Mouse (Mus musculus): Measurements from ENCODE around the gene Ubr2. TPM values are rescaled to one million over a fixed set of nuclear protein-coding genes. Genes with fewer than 3 reads are reported as not detected.
A peak's percentile ranks its signal among the peaks of the same experiment; 100 is the strongest.

The Ubr2 gene
- total RNA-seq (2021) (10 to 100 TPM; 63.9 to 86.1 TPM), polyA plus RNA-seq (2012; rRNA removed) (29.8 and 46.1 TPM in 2 replicates)
- long read RNA-seq, full-length matches to known transcripts, result 3 of 11 reads
- long read RNA-seq, partial matches to known transcripts, result 6 of 11 reads
- long read RNA-seq, other reads (novel, unspliced or antisense), result 2 of 11 reads

DNA sequence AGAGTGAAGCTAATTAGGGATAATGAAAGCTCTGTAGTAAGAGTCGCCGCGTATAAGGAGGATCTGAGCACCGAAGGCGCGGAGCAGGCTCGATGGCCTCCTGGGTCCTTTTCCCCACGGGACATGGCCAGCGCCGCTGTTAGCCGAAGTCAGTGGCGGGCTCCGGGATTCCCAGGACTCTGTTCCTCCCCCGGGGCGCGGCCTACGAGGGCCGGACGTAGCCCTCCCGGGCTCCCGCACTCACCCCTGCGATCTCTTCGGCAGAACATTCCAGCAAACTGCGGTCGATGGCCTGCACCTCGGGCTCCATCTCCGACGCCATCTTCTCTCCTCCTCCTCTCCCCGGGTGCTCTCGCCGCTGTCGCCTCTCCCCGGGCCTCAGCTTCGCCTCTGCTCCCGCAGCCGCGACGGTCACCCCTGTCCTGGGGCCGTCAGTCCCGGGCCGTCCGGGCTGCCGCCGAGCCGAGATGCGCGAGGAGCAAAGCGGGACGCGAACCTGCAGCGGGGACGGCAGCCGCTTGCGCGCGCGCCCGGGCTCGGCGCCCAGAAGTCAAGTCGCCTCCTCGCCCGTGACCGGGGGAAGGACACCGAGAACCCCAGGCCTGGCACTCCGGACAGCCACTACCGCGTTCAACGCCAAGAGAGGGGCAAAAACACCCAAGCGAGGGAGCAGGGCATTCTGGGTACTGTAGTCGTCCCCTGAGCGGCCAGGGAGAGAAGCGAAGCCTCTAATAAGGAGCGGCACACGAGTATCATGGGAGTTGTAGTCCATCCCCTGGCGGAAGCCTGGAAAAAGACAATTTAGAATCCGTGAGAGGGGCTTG is at the start of gene Ubr2:
Gene Ubr2 (minus strand): TSS at position 659 of the 824 bp plus-strand sequence.
- peak within 1 kb of the TSS; percentile 98 for H3K27ac ChIP-seq
- TF ChIP-seq CTCF (IDR thresholded peaks at IDR 0.05) (peak; percentile 71), POLR2A (IDR thresholded peaks at IDR 0.05; ENCODE audit: insufficient read depth, low read depth, low read length) (peak; percentile 96), EP300 (IDR thresholded peaks at IDR 0.05; ENCODE audit: insufficient read depth, low read depth, low read length) (peak; percentile 70)
- H3K27me3 ChIP-seq (ENCODE audit: control insufficient read depth, insufficient read depth, low read length), result no peaks in the 10 kb centered on the region
- peak within 1 kb of the TSS; percentile 80 for H3K4me3 ChIP-seq
- H3K4me1 ChIP-seq (ENCODE audit: control insufficient read depth, insufficient read depth, low read length), result peaks cover 12% of the 10 kb centered on the region
- 0 out of 2 replicates have a peak, but pooled peaks cover 2% of the 10 kb centered on the region for H3K79me2 ChIP-seq (replicated peaks; ENCODE audit: control insufficient read depth, insufficient read depth, low read length)
- DNase-seq, result peak; percentile 93 to 96
- H3K9ac ChIP-seq (ENCODE audit: low read depth, low read length), result peak within 1 kb of the TSS; percentile 98
- intact Hi-C loops (cut with DNase I), result no loop called here
- WGBS, result under 1% methylated on average over 77 of the region's 77 CpGs
- peaks cover 19% of the 10 kb centered on the region for H3K36me3 ChIP-seq (ENCODE audit: control insufficient read depth, insufficient read depth, low read length)

GRCm38 (mm10) chr17:47059836-47060360 is 49.5 kb upstream of the Ubr2 start:
- peak; percentile 49 to 57 for DNase-seq
- Histone ChIP-seq H3K27ac (peak overlapping the region; percentile 26), H3K4me3 (no peak overlapping the region), H3K27me3 (ENCODE audit: control insufficient read depth, insufficient read depth, low read length) (no peaks in the 10 kb centered on the region), H3K36me3 (ENCODE audit: control insufficient read depth, insufficient read depth, low read length) (no peaks in the 10 kb centered on the region), H3K4me1 (ENCODE audit: control insufficient read depth, insufficient read depth, low read length) (peaks cover 5% of the 10 kb centered on the region), H3K9ac (ENCODE audit: low read depth, low read length) (no peak overlapping the region), H3K79me2 (replicated peaks; ENCODE audit: control insufficient read depth, insufficient read depth, low read length) (no peaks in the 10 kb centered on the region)
- TF ChIP-seq EP300 (IDR thresholded peaks at IDR 0.05; ENCODE audit: insufficient read depth, low read depth, low read length), result 0 out of 2 replicates have a peak, but pooled peaks have one; percentile 39
- no peak for TF ChIP-seq CTCF (IDR thresholded peaks at IDR 0.05)
- no peak for TF ChIP-seq POLR2A (IDR thresholded peaks at IDR 0.05; ENCODE audit: insufficient read depth, low read depth, low read length)
- WGBS, result 29% methylated on average over 12 of the region's 12 CpGs
- intact Hi-C loops (cut with DNase I), result no loop called here

- Histone ChIP-seq H3K79me2 (replicated peaks; ENCODE audit: control insufficient read depth, insufficient read depth, low read length) (no peaks in the 10 kb centered on the region), H3K27ac (no peak overlapping the region), H3K9ac (ENCODE audit: low read depth, low read length) (no peak overlapping the region), H3K4me1 (ENCODE audit: control insufficient read depth, insufficient read depth, low read length) (peaks cover 7% of the 10 kb centered on the region), H3K4me3 (no peak overlapping the region), H3K27me3 (ENCODE audit: control insufficient read depth, insufficient read depth, low read length) (no peaks in the 10 kb centered on the region), H3K36me3 (ENCODE audit: control insufficient read depth, insufficient read depth, low read length) (no peaks in the 10 kb centered on the region)
- 99% methylated on average over 4 of the region's 4 CpGs for whole genome bisulfite sequencing
- DNase-seq, result no peak
- TF ChIP-seq POLR2A (IDR thresholded peaks at IDR 0.05; ENCODE audit: insufficient read depth, low read depth, low read length), result no peak
- peak; percentile 24 for TF ChIP-seq CTCF (IDR thresholded peaks at IDR 0.05)
- TF ChIP-seq EP300 (IDR thresholded peaks at IDR 0.05; ENCODE audit: insufficient read depth, low read depth, low read length), result no peak
- intact Hi-C loops (cut with DNase I), result no loop called here
Measured at GRCm38 (mm10) chr17:47057966-47058365, 47.6 kb upstream of the Ubr2 start.

DNA sequence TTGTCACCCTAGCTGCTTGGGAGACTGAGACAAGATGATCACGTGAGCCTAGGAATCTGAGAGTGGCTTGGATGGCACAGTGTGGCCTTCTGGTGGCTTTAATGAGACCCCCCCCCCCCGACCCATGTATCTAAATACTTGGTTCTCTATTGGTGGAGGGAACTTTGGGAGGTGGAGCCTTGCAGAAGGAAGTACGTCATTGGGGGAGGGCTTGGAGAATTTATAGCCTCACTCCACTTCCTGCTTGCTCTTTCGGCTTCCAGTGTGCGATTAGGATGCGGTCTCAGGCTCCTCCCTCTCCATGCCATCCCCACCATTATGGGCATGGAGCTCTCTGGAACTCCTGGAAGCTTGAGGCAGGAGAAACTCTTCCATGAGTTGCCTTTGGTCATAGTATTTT is 46.1 kb upstream of the Ubr2 start:
- Histone ChIP-seq H3K79me2 (replicated peaks; ENCODE audit: control insufficient read depth, insufficient read depth, low read length) (no peaks in the 10 kb centered on the region), H3K27ac (no peak overlapping the region), H3K4me3 (no peak overlapping the region), H3K36me3 (ENCODE audit: control insufficient read depth, insufficient read depth, low read length) (no peaks in the 10 kb centered on the region), H3K27me3 (ENCODE audit: control insufficient read depth, insufficient read depth, low read length) (no peaks in the 10 kb centered on the region), H3K4me1 (ENCODE audit: control insufficient read depth, insufficient read depth, low read length) (peaks cover 7% of the 10 kb centered on the region), H3K9ac (ENCODE audit: low read depth, low read length) (no peak overlapping the region)
- intact Hi-C loops (cut with DNase I), result no loop called here
- DNase-seq, result no peak
- TF ChIP-seq CTCF (IDR thresholded peaks at IDR 0.05), result no peak
- no peak for TF ChIP-seq EP300 (IDR thresholded peaks at IDR 0.05; ENCODE audit: insufficient read depth, low read depth, low read length)
- no peak for TF ChIP-seq POLR2A (IDR thresholded peaks at IDR 0.05; ENCODE audit: insufficient read depth, low read depth, low read length)
- 65% methylated on average over 6 of the region's 6 CpGs for WGBS

GRCm38 (mm10) chr17:47055121-47055520 is 44.8 kb upstream of the Ubr2 start:
- no peaks in the 10 kb centered on the region for H3K36me3 ChIP-seq (ENCODE audit: control insufficient read depth, insufficient read depth, low read length)
- intact Hi-C loops (cut with DNase I), result no loop called here
- WGBS, result 75% methylated on average over 7 of the region's 7 CpGs
- H3K4me3 ChIP-seq, result no peak overlapping the region
- TF ChIP-seq CTCF (IDR thresholded peaks at IDR 0.05) (no peak), EP300 (IDR thresholded peaks at IDR 0.05; ENCODE audit: insufficient read depth, low read depth, low read length) (no peak), POLR2A (IDR thresholded peaks at IDR 0.05; ENCODE audit: insufficient read depth, low read depth, low read length) (no peak)
- DNase-seq, result no peak
- H3K79me2 ChIP-seq (replicated peaks; ENCODE audit: control insufficient read depth, insufficient read depth, low read length), result no peaks in the 10 kb centered on the region
- no peaks in the 10 kb centered on the region for H3K27me3 ChIP-seq (ENCODE audit: control insufficient read depth, insufficient read depth, low read length)
- H3K27ac ChIP-seq, result peak overlapping the region; percentile 65
- H3K4me1 ChIP-seq (ENCODE audit: control insufficient read depth, insufficient read depth, low read length), result peaks cover 7% of the 10 kb centered on the region
- no peak overlapping the region for H3K9ac ChIP-seq (ENCODE audit: low read depth, low read length)

All from heart, adult 2 months (tissue).